Mouse (Mus musculus) right cerebral cortex, postnatal 25 days (tissue): ENCODE results near the gene Plcd1.
A peak's percentile ranks its signal among the peaks of the same experiment; 100 is the strongest.

Source experiments
- DNase-seq: peaks from one replicate; pipeline ENCODE4 v3.0.0; 2022

Gene Plcd1

DNA sequence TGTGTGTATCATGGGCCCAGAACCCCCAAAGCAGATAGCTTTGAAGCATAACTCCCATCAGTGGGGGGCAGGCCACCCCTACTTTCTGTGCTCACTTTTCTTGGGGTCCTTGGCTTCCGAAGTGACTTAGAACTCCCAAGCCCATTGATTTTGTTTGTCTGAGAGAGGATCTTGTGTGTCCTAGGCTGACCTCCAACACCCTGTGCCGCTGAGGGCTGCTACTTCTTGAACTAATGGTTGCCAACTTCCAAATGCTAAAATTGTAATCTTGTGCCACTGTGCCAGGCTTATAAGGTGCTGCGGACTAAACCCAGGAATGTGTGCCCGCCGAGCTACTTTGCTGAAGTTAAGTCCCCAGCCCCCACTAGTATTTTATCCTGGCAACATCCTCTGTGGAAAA, 2.8 kb downstream of the Plcd1 start:
- DNase-seq = no peak

DNA sequence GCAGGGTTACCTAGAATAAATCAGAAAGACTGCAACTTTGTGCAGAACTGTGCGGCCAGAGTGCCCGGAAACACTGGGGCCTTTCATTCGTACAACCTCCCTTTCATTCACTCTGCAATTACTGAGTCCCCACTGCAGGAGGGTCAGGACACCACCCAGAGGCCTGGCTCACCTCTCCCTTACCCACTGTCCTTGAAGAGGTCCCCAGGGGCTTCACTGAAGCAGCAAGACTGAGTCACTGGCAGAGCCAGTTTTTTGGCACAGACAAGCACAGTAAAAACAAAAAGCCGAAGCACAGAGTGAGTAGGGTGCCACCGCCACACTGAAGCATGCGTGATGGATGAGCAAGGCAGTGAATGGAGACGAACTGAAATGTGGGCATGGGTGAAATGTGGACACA, 3.9 kb downstream of the Plcd1 start:
- no peak for DNase-seq

DNA sequence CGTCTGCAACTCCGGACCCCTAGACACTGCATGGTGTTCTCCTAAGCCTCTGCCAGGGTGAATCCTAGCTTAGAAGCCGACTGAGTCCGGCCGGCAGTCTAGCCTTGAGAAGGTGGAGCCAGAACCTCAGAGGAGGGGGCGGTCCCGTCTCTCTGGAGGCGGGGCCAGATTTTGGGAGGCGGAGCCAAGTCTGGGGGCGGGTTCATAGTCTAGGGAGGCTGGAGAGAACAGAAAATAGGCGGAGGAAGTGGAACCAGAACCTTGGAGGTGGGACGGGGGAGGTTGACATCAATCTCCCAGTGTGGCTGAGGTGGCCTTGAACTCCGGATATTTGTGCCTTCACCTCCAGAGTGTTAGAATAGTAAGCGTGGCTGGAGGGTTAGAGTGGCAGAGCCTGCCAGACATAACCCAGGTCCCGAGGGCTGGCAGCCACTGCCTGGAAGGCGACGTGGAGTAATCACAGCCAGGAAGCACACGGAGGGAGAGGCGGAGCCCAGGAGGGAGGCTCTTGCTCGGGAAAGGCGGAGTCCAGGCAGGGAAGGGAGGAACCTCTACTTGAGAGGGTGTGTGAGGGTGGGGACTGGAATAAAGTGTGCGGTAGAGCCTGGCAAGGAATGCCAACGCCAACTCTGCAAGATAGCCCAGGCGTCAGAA, 5.0 kb downstream of the Plcd1 start:
- peak; percentile 80 for DNase-seq

DNA sequence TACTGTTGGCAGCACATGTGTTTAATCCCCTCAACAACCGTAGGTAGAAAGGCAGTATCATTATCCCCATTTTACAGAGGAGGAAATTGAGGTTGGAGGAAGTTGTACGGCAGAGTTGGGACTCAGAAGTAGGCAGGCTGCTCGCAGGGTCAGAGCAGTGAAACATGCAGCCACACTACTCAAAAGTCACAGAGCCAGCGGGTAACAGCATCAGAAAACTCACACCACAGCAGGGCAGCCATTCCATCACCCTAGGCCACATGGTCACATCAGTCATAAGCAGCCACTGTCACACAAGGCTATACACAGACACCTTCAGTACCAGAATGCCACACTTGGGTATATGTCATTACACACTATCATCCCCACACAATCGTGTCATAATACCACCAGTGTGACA, 6.0 kb downstream of the Plcd1 start:
- DNase-seq = no peak

DNA sequence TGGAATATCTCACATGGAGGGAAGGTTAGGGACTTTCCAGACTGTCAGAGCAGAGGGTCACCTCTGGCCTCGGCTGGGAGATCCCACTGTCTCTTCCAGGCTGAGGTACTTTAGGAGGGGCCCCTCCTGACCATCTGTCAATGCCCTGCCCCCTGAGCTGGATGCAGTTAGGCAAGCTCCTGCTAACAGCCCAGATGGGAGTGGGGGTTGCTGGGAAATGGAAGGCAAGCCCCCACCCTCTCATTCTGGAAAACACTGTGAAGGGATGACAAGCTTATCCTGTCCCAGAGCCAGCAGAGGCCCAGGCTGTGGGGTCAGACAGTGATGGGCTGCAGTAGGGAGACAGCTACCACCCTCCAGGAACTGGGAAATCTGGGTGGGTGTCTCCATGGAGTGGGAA, 6.9 kb downstream of the Plcd1 start:
- no peak for DNase-seq

DNA sequence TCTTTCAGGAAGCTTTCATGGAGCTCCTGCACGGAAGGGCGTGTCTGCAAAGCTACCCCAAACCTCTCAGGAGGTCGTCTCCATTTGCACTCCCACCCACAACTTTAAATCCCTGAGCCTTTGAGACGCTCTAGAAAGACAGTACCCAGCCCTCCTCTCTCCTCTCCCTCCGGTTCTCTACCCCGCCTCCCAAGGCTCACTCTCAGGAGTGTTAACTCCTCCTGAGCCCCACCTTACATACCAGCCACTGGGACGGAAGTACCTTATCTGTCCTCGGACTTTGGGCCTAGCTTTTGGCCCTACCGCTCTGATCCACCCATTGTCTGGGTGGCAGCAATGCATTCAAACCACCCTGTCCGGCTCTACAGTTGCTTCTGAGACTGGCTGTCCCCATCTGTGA, 9.3 kb downstream of the Plcd1 start:
- no peak for DNase-seq

DNA sequence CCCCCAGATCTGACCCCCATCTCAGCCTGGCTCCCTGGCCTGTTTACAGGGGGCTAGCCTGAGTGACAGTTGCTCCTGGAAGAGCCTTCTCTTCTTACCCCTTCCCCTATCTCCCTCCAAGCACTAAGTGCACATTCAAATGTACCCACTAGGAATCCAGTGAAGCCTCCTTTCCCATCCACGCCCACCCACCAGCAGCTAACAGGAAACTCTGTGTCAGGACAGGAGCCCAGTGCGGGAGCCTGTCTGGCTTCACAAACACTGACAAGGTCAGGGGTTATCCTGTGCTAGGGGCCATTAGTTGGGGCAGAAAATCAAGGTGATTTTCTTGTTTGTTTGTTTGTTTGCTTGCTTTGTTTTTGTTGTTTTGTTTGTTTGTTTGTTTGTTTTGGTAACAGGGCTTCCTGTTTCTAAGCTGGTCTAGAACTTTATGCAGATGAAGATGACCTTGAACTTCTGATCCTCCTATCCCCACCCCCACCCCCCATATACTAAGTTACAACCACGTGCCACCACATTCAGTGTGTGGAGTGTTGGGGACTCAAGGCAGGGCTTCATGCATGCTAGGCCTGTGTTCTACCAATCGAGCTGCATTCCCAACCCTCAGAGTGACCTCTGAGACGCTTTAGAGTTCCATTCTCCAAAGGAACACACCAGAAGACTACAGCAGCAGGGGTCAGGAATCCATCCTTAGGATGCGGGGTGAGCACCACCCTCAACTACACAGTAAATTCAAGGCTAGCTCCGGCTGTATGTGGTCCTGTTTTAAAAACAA, 10.5 kb downstream of the Plcd1 start:
- DNase-seq = no peak

DNA sequence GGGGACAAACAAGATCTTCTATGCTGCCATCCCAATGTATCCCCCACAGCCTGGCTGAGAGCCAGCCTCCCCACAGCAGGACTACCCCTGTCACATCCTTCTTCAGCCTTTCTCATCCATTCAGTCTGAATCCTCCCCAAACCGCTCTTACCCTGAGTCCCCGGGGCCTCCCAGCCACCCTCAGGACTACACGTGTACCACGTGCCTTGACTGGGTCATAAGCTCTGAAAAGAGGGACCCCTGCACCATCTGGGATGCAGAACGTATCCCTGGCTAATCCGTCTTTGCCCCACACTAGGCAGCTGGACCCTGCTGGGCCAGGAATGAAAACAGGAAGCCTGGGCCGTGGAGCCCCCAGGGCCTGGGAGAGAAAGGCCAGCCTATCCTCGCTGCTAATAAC, 11.3 kb downstream of the Plcd1 start:
- DNase-seq = no peak

DNA sequence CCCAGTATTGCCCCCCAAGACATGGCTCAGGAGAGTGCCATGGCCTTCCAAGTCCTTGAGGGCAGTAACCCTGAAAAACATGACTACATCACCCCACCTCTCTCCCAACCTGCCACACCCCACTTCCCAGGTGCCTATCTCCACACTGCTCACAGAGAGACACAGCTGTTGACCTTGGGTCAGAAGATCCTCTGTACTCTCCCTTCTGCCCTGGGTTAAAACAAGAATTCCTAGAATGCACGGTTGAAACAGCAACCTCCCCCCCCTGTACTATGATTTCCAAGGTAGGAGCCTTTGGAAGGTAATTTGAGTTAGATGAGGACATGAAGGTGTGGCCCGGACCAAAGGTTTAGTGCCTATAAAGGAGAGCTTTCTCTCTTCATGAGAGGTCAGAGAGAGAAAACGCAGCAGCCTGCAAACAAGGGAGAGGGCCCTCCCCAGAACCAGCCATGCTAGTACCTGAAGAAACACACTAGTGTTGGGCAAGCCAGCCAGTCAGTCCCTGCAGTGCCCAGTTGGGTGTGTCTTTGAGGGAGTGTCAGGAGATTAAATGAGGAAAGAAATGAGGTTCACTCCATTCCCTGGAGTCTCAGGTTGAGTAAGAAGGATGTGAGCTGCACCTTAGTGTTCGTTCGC, 13.1 kb downstream of the Plcd1 start:
- no peak for DNase-seq

DNA sequence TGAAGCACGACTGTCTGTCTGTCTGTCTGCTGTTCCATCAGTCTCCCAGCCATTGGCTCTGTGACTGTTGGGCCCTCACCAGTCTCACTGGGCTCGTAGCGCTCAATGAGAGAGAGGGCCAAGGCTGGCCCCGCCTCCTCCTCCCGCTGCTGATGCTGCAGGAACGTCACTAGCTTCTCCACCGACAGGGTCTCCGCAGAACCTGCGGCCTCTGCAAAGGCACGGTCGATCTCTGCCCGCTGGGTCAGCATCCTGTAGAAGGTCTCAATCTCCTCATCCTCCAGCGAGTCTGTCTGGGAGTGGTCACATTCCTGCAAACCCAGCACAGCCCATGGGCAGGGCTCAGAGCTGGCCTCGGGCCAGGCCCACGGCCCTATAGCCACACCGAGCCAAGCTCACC, 17.6 kb downstream of the Plcd1 start:
- DNase-seq = no peak

DNA sequence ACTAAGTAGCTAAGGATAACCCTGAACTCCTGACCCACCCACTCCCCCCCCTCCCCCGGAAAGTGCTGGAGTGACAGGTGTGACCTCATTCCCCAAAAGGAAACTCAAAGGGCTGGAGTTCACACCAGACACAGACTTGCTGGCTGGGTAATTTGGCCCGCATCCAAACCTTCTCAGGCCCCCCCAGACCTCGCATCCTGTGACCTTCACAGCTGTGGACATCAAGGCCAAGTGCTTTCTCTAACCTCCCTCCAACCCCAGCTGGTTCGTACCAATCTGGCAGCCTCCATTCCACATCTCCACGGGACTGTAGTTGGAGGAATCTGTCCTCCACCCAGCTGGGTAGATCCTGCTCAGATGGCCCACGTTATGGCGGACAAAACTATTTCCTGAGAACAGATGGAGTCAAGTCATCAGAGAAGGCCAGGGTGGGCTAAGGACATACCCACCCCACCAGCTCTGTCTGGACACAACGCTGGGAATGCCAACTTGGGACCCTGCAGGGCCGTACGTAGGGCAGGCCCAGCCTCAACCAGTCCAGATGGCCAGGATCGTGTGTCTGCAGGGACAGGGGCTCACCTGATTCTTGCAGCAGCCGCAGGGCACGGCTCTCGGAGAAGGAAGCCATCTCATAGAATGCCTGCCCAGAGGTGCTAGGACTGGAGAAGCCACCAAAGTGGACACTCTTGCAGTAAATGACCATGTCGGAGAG, 20.0 kb downstream of the Plcd1 start:
- DNase-seq = no peak

DNA sequence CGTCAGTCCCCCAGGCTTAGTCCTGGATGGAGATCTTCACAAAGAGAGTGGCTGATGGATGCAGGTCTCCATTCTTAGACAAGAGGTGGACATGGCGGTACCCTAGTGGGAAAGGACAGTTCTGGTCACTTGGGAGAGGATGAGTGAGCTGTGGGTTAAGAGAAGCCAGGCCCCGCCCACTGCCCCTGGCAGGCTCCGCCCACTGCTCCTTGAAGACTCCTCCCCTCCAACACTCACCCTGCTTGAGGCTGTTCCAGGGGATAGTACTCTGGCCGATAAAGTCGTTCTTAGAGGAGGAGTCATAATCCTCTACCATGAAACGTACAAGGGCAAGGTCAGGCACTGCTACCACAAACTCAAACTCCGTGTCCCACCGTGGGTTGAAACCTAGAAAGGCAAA, 21.5 kb downstream of the Plcd1 start:
- no peak for DNase-seq

DNA sequence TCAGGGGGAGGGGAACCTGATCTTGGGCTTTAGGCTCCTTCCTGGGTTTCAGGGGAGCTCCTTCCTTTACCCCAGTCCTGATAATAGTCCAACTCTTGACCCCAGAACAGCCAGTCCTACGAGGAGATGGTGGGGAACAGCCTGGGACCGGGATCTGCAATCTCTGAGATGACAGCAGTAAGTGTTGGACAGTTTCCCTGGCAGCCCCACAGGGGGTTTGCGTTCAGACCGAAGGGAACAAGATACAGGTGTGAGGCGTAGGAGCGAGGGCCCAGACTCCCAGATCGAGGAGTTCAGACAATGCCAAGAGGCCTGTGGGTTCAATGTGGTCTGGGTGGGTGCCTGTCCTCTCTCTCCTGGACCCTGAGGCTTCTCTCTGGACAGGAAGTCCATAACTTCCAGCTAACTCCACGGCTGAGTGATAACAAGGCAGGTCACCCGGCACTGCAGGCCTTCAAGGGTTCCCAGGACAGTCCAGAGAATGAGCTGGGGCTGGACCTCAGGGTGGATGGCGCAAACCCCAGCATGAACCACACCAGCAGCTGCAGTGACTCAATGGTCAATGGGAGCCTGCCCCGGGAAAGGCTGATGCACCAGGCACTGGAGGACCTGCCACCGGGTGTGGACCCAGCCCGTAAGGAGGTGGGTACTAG, 23.0 kb downstream of the Plcd1 start:
- no peak for DNase-seq

DNA sequence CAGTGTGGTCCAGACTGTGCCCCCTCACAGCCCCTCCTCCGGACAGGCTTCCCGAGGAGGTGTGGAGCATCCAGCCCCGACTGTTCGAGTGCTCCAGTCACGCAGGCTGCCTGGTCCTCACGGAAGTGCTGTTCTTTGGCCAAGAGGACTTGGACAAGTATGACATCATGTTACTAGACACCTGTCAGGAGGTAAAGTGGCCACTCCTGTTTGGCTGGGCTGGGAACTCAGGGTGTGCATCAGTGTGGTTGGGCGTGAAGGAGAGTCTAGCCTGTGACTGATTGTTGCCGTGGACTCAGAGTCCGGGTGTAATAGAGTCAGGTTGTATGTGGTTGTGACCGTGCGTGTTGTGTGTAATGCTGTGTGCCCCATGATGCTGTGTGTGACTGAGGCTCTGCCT, 25.0 kb downstream of the Plcd1 start:
- no peak for DNase-seq

DNA sequence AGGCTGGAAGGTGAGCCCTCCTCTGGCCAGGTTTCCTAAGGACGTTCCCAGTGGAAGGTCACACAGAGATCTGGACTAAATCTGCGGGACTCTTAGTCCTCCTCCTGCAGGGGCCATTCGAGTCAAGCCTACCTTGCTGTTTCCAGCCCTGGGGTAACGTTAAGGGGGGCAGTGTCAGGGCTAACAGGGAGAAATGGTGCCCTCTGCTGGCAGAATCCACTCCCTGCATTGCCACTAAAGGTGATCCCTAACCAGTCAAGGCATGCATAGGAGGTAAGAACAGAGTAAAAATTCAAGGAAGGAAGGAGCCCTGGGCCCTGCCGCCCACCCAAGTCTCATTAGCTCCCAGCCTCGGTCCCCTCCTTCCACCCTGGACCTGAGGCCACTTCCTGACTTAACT, 25.7 kb downstream of the Plcd1 start:
- DNase-seq = peak; percentile 75

DNA sequence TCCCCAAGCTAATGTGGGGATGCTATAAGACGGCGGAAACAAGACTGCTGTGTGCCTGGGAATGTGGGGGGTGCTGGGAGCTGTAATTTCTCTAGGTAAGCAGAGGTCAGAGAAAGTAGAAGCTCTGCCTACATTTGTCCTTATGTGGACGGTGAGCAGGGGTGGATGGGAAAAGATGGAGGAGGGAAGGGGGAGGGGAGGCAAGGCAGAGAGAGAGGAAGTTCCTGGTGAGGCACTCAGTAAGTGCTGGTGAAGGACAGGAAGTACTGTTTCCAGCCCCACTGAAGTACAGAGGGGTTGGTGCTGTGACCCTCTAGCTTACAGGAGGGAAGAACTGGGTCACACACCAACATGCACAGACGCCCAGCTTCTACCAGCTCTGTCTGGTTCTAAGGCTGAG, 29.0 kb downstream of the Plcd1 start:
- DNase-seq = no peak

DNA sequence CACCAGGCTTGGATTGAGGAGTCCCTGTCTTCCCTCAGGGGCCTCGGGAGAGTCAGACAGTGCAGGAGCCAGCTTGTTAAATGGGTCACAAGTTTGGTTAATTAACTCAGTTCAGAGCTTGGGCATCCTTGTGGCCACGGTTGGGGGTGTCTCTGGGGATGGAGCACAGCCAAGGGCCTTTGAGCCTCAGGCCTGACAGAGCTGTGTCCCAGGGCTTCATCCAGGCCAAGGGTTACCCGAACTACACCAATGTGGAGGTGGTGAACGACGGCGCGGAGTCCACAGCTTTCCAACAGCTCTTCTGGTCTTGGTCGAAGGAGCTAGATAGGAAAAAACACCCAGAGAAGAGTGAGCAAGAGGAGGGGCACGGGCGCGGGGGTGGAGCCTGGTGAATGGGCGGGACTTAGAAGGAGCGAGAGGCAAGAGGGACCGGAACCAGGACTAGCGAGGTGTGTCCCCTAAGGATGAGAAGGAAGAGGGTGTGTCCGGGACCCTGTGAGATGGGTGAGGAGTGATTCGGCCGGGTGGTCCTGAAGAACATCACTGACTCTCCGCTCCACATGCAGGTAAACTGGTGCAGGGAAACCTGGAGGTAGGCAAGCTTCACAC, 30.2 kb downstream of the Plcd1 start:
- no peak for DNase-seq

DNA sequence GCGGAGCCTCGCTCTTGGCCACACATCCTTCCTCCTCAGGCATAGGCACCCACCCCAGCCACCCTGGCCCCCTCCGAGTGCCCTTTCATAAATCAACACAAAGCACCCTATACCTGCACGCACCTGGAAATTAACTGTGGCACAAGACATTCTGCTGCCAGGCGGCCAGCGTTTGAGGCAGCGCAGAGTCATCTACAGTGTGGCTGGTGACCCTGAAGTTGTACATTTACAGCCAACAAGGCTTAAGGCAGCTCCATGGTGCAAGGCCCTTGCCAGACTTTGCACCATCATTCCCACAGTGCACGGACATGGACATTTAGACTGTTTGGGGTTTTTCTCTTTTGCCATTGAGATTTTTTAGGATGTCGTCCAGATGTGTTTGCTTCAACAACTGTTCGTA, 32.6 kb downstream of the Plcd1 start:
- DNase-seq = no peak

DNA sequence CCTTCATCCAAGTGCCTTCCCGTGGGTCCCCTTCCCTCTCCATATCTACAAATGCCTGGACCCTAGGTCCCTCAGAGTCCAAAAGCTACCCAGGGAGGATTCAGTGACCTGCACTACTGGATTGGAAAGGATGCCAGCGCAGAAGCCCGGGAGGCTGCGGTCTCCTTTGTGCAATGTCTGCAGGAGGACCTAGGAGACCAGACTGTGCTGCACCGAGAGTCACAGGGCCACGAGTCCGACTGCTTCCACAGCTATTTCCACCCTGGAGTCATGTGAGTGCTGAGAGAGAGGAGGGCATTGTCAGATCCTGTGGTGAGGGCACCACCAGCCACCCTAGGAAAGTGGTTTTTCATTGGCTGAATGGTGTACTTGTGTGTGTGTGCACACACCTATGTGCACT, 35.1 kb downstream of the Plcd1 start:
- no peak for DNase-seq

DNA sequence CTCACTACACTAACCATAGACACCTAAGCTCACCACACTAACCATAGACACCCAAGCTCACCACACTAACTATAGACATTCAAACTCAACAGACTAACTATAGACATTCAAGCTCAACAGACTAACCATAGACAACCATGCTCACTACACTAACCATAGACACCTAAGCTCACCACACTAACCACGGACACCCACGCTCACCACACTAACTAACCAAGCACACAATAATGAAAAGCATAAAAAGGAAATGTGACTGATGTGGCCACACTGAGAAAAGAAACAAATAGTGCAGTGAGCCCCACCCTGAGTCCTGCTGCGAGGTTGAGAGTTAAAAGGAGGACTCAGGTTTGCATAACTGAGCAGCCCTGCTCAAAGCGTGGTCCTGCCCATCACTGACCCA, 38.0 kb downstream of the Plcd1 start:
- DNase-seq = no peak

DNA sequence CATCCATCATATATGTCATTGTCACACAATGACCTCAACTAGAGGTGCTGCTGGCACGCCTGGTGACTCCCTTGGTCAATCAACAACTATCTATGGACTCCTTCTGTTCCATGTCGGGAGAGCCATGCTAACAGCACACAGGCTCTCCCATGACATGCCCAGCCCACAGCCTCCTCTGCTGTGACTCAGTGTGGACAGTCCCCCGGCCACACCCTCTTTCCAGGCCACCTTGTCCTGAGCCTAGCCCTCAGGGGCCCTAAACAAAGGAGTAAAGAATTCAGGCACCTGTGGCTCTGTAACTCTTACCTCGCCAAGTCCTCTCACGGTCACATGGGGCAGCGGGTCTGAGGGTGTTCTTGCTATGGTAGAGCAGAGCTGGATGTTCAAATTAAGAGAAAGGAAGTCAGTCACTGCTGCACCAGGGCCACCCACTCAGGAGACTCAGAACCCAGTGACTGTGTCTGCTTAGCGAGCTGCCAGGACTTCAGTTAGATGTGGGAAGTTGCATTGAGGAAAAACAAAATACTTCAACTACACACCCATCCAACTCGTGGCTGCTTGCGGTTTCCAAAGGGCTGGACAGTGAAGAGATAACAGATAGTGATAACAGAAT, 39.2 kb downstream of the Plcd1 start:
- DNase-seq = no peak
